Mouse (Mus musculus): ENCODE data around the gene Ccser1.

GRCm38 (mm10) chr6:61206042-61206441 is 25.9 kb downstream of the Ccser1 start:
- TF ChIP-seq POLR2A (IDR thresholded peaks at IDR 0.05; ENCODE audit: borderline replicate concordance, low read depth, low read length) (no peak), CTCF (IDR thresholded peaks at IDR 0.05; ENCODE audit: low read depth, low read length) (no peak)

All from bone marrow macrophage, adult 2 months (primary cell).